Mouse (Mus musculus): ENCODE data around the gene Elmod3.

- TF ChIP-seq CTCF (IDR thresholded peaks at IDR 0.05; ENCODE audit: extremely low read depth, insufficient read length, insufficient replicate concordance, low read depth, low read length), result no peak
- no peak for TF ChIP-seq POLR2A (IDR thresholded peaks at IDR 0.05; ENCODE audit: low read depth, low read length)
These were observed 761 bp upstream of the Elmod3 start for GRCm38 (mm10) chr6:72598791-72599557.

Data from small intestine, adult 2 months (tissue).